Mouse (Mus musculus) neural tube, postnatal 0 days (tissue): ENCODE data around the gene Vmn2r117. TPM values are rescaled to one million over a fixed set of nuclear protein-coding genes. Genes with fewer than 3 reads are reported as not detected.

ENCODE experiments used
- polyA plus RNA-seq: library from polyadenylated mRNA; unstranded; fragments of >200 nt; fragmentation: Nextera tagmentation; extraction: Ambion mirVana; gene quantifications from 2 replicates; pipeline ENCODE4 v1.2.1, GENCODE M21; 2015

The Vmn2r117 gene
- not detected in 2 replicates for polyA plus RNA-seq

DNA sequence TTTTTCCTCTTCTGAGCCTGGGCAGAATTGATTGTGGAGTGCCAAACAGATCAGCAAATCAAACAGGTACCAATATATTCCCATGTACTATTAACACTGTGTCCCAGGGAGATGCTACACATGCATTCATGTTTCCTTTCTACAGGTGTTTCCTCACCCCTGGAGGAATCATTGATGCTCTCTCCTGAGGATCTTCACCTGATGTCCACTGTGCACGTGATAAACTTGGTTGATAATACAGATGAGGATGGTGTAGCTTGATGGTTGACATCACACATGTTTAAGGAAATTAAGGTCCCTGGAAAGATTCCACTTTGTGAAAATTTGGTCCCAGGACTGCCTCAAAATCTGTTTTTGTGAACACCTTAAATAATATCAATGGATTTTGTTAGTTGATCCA lies at the start of gene Vmn2r117:
Vmn2r117 (minus strand) TSS at position 101 of the 400 bp plus-strand sequence.

Other genes starting within 250 kb of the Vmn2r117 start
- not detected in 2 replicates for gene Vmn2r114, start 167.2 kb downstream of the Vmn2r117 start, polyA plus RNA-seq
- gene Vmn2r115, start 136.0 kb downstream of the Vmn2r117 start, polyA plus RNA-seq = not detected in 2 replicates
- not detected in 2 replicates for gene Vmn2r116, start 95.1 kb downstream of the Vmn2r117 start, polyA plus RNA-seq
- gene Zfp213, start 84.5 kb upstream of the Vmn2r117 start, polyA plus RNA-seq = 11.5 and 12.6 TPM in 2 replicates
- 20.7 and 22.4 TPM in 2 replicates for gene Zfp13, start 119.8 kb upstream of the Vmn2r117 start, polyA plus RNA-seq
- not detected in 2 replicates for gene Zscan10, start 121.2 kb upstream of the Vmn2r117 start, polyA plus RNA-seq
- gene Mmp25, start 165.6 kb upstream of the Vmn2r117 start, polyA plus RNA-seq = 1.4 and 1.7 TPM in 2 replicates
- gene Bicdl2, start 180.8 kb upstream of the Vmn2r117 start, polyA plus RNA-seq = 0.23 TPM in 2 replicates
- 207 and 248 TPM in 2 replicates for gene Hcfc1r1, start 193.9 kb upstream of the Vmn2r117 start, polyA plus RNA-seq
- gene Thoc6, start 194.2 kb upstream of the Vmn2r117 start, polyA plus RNA-seq = 29.4 and 33.2 TPM in 2 replicates
- gene Tnfrsf12a, start 197.8 kb upstream of the Vmn2r117 start, polyA plus RNA-seq = 14.4 and 18.7 TPM in 2 replicates
- 0.23 and 0.35 TPM in 2 replicates for gene Cldn6, start 199.6 kb upstream of the Vmn2r117 start, polyA plus RNA-seq
- gene Cldn9, start 204.3 kb upstream of the Vmn2r117 start, polyA plus RNA-seq = 0.20 and 0.79 TPM in 2 replicates
- 0.19 TPM in 1 of 2 replicates, not detected in the other for gene 1520401A03Rik, start 243.1 kb upstream of the Vmn2r117 start, polyA plus RNA-seq
- 14.5 and 16.2 TPM in 2 replicates for gene Pkmyt1, start 246.6 kb upstream of the Vmn2r117 start, polyA plus RNA-seq